Mouse (Mus musculus) spleen, adult 12 weeks (tissue): ENCODE results near the gene Prl3d3.
"Not testable (repeated sequence)": the region's sequence is repeated elsewhere in the genome, so short reads cannot be mapped to it uniquely, and the experiment has no call there.

ENCODE experiments used
- DNase-seq: peaks from one replicate; pipeline ENCODE4 v3.0.0; 2022; ENCODE audit warnings: low spot score

Gene Prl3d3

GRCm38 (mm10) chr13:27156490-27156889, at the start of gene Prl3d3:
Gene Prl3d3, plus strand, starts transcription at chr13:27156790.
- not testable (repeated sequence) for DNase-seq

DNA sequence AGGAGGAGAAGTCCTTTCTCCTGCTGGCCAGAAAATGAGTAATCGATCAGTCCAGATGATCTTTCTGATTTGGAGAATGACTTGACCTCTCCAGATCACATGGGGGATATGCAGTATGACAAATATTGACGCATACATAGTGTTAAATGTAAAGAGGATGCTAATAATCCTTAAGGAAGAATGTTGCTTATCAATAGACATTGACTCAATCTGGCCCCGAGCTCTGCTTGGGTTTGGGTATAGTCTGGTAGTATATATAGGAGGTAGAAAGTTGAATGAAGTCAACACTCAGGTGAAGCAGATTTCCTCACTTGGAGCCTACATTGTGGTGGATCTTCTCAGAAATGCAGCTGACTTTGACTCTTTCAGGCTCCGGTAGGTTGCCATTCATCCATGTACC, 35.2 kb upstream of the Prl3d3 start, which contains the start of gene Prl3d2:
TSS of gene Prl3d2 (plus strand) at position 301 of the 400 bp plus-strand sequence.
- not testable (repeated sequence) for DNase-seq

DNA sequence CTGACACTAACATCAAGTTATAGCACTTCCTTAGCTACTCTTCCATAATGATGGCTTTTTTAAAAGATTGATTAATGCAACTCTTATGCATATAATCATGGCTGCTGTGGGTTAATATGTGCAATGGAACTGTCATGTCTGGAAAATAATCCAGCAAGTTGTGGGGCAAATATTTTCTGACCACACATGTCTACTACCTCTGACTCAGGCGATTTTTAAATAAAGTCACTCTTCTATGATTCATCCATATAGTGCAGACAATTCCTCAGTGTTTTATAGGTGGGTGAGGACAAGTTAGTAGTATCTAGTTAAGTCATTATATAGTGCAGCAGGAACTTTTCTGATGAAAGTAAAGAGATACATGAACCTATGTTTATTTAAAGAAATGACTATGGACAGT, 8.3 kb upstream of the Prl3d3 start:
- DNase-seq, result no peak

GRCm38 (mm10) chr13:27196359-27196758, 39.8 kb downstream of the Prl3d3 start, which contains the start of gene Prl3c1:
Gene Prl3c1, plus strand, starts transcription at chr13:27196659.
- DNase-seq, result no peak
